In genomic region chr1:82833501-82833900, GRCm38 (mm10) we compare ENCODE assay signal across 24 mouse cellular contexts. TPM values are rescaled to one million over a fixed set of nuclear protein-coding genes. Genes with fewer than 3 reads are reported as not detected.
DNase-seq lines count a peak whose midpoint lies in the region; ATAC-seq lines count a peak whose summit lies in the region.
"Had no signal": no experiment of that assay in that cellular context is flagged by ENCODE, and none has a peak within 500 bp of the region (broad histone marks: within the 10 kb centered on the region; RNA-seq: fewer than 3 reads in every experiment).

No protein-coding gene starts in this region.

- H3K9ac ChIP-seq in liver, embryonic 15.5 days, result peak overlapping the region; percentile 62; the same call in 1 of the 2 replicates
- H3K9ac ChIP-seq: embryonic facial prominence, embryonic 13.5 days; heart, embryonic 13.5 days; hindbrain, embryonic 12.5 days; lung, embryonic 15.5 days; neural tube, embryonic 15.5 days had no signal

- WGBS in heart, embryonic 10.5 days, result 93% methylated on average over 2 of the region's 2 CpGs
- WGBS in liver, embryonic 15.5 days (ENCODE audit: insufficient replicate concordance), result 84% methylated on average over 2 of the region's 2 CpGs

- DNase-seq in heart, embryonic 10.5 days (ENCODE audit: low spot score), result no peak
- DNase-seq in heart, postnatal 25 days (ENCODE audit: low spot score), result no peak
- peak; percentile 13 for DNase-seq in splenic B cell, adult 2 months (ENCODE audit: low read depth, low spot score)
- no peak for DNase-seq in lung, postnatal 36 days
- no peak for DNase-seq in lung, postnatal 14 days
- DNase-seq: adrenal gland, postnatal 25 days; cerebellum, adult 8-10 months; cerebellum, postnatal 36 days; embryo, embryonic 11 days; gastrocnemius, adult 2 months; heart, postnatal 14 days; kidney, postnatal 36 days; right cerebral cortex, adult 18-20 months had no signal

- no peaks in the 10 kb centered on the region for H3K9me3 ChIP-seq in heart, embryonic 10.5 days
- no peaks in the 10 kb centered on the region for H3K9me3 ChIP-seq in liver, embryonic 15.5 days (replicated peaks)
- H3K9me3 ChIP-seq: embryonic facial prominence, embryonic 13.5 days; heart, embryonic 13.5 days; hindbrain, embryonic 12.5 days; lung, embryonic 15.5 days; neural tube, embryonic 15.5 days had no signal

- H3K4me2 ChIP-seq in liver, embryonic 15.5 days, result no peak overlapping the region
- H3K4me2 ChIP-seq: embryonic facial prominence, embryonic 13.5 days; heart, embryonic 13.5 days; hindbrain, embryonic 12.5 days; lung, embryonic 15.5 days; neural tube, embryonic 15.5 days had no signal

- H3K27me3 ChIP-seq in heart, embryonic 10.5 days (ENCODE audit: insufficient read depth, poor library complexity, severe bottlenecking), result no peaks in the 10 kb centered on the region
- no peaks in the 10 kb centered on the region for H3K27me3 ChIP-seq in liver, embryonic 15.5 days
- H3K27me3 ChIP-seq in splenic B cell, adult 2 months (ENCODE audit: control insufficient read depth, insufficient read depth, low read length, poor library complexity, severe bottlenecking), result no peaks in the 10 kb centered on the region
- H3K27me3 ChIP-seq: embryonic facial prominence, embryonic 13.5 days; heart, embryonic 13.5 days; hindbrain, embryonic 12.5 days; lung, embryonic 15.5 days; neural tube, embryonic 15.5 days had no signal

- peaks cover 29% of the 10 kb centered on the region for H3K4me1 ChIP-seq in heart, embryonic 10.5 days
- H3K4me1 ChIP-seq in liver, embryonic 15.5 days (replicated peaks), result peaks cover 91% of the 10 kb centered on the region
- H3K4me1 ChIP-seq: lung, embryonic 15.5 days had no signal

- H3K27ac ChIP-seq in heart, embryonic 10.5 days, result peak overlapping the region; percentile 79; the same call in 1 of the 2 replicates
- peak overlapping the region; percentile 100 for H3K27ac ChIP-seq in liver, embryonic 15.5 days (replicated peaks)
- H3K27ac ChIP-seq: embryonic facial prominence, embryonic 13.5 days; gastrocnemius, adult 2 months; hindbrain, embryonic 12.5 days; lung, embryonic 15.5 days; neural tube, embryonic 15.5 days had no signal

- intact Hi-C loops in heart, postnatal 25 days (cut with DNase I), result no loop called here

- ATAC-seq in activated CD4-positive, CD25-positive, alpha-beta regulatory T cell, adult 4 months, result peak; percentile 14
- no peak for ATAC-seq in liver, embryonic 15.5 days (ENCODE audit: insufficient read depth)
- ATAC-seq in erythroblast, adult 5-6 weeks (replicated peaks; ENCODE audit: low FRiP score, poor library complexity, severe bottlenecking), result no peak
- ATAC-seq: forebrain, embryonic 14.5 days; midbrain, embryonic 16.5 days had no signal

- H3K4me3 ChIP-seq in heart, embryonic 10.5 days, result no peak overlapping the region
- H3K4me3 ChIP-seq in liver, embryonic 15.5 days (replicated peaks), result no peak overlapping the region
- H3K4me3 ChIP-seq: embryonic facial prominence, embryonic 13.5 days; gastrocnemius, adult 2 months; heart, embryonic 13.5 days; hindbrain, embryonic 12.5 days; lung, embryonic 15.5 days; myocyte; neural tube, embryonic 15.5 days had no signal

- H3K36me3 ChIP-seq in heart, embryonic 10.5 days, result no peaks in the 10 kb centered on the region
- H3K36me3 ChIP-seq in liver, embryonic 15.5 days (replicated peaks), result no peaks in the 10 kb centered on the region
- no peaks in the 10 kb centered on the region for H3K36me3 ChIP-seq in splenic B cell, adult 2 months (ENCODE audit: control insufficient read depth, insufficient read depth, low read length, poor library complexity, severe bottlenecking)
- H3K36me3 ChIP-seq: embryonic facial prominence, embryonic 13.5 days; heart, embryonic 13.5 days; hindbrain, embryonic 12.5 days; lung, embryonic 15.5 days; neural tube, embryonic 15.5 days had no signal

RNA-seq across cellular contexts. Expression of gene Agfg1, which starts 5.8 kb away (rescaled TPM):
- polyA plus RNA-seq in heart, embryonic 10.5 days (2016; fragmentation: Nextera tagmentation; extraction: Ambion mirVana), result 33.5 and 44.7 TPM in 2 replicates
- total RNA-seq in heart, postnatal 25 days (2021), result 10 to 100 TPM; 30.7 to 32.2 TPM
- polyA plus RNA-seq in activated CD4-positive, CD25-positive, alpha-beta regulatory T cell, adult 4 months (2017; shearing (Covaris generic)), result 10 to 100 TPM; 37.1 to 42.3 TPM
- polyA plus RNA-seq in liver, embryonic 15.5 days (2015; fragmentation: Nextera tagmentation; extraction: Ambion mirVana), result 46.3 and 46.5 TPM in 2 replicates
- 19.9 and 20.0 TPM in 2 replicates for total RNA-seq in erythroblast, adult 5-6 weeks (2015; ENCODE audit: low replicate concordance)
- total RNA-seq in erythroblast, adult 5-6 weeks (2017; ENCODE audit: low replicate concordance), result 13.4 and 20.8 TPM in 2 replicates
